Mouse (Mus musculus) brain, embryonic 14.5 days (tissue): ENCODE results near the gene Fstl4. TPM values are rescaled to one million over a fixed set of nuclear protein-coding genes. Genes with fewer than 3 reads are reported as not detected.
A peak's percentile ranks its signal among the peaks of the same experiment; 100 is the strongest.

Experiments
- DNase-seq: peaks from one replicate; pipeline ENCODE4 v3.0.0-alpha.2; 2011; ENCODE audit warnings: low read depth
- CTCF ChIP-seq: fragments of 200-500 bp; IDR thresholded peaks from 2 replicates; pipeline ENCODE4 v1.5.1; 2012; ENCODE audit warnings: inconsistent platforms, mild to moderate bottlenecking, moderate library complexity, borderline replicate concordance; ENCODE audit not compliant: insufficient read depth, insufficient read length; ENCODE audit errors: extremely low read depth
- POLR2A ChIP-seq: fragments of 200-500 bp; IDR thresholded peaks from 2 replicates; pipeline ENCODE4 v1.6.1; 2012; ENCODE audit warnings: mild to moderate bottlenecking, inconsistent platforms, borderline replicate concordance; ENCODE audit not compliant: poor library complexity, insufficient read depth, insufficient read length, severe bottlenecking; ENCODE audit errors: extremely low read depth
- polyA plus RNA-seq: library from polyadenylated mRNA; depleted of rRNA; stranded (reverse); fragments of >200 nt; gene quantifications from 2 replicates; pipeline ENCODE4 v1.2.3, GENCODE M21; 2012

The Fstl4 gene
- polyA plus RNA-seq, 1 experiment: 3.1 TPM

GRCm38 (mm10) chr11:52919231-52919960 is 155.0 kb downstream of the Fstl4 start:
- TF ChIP-seq CTCF (no peak), POLR2A (no peak)
- peak; percentile 91 for DNase-seq

GRCm38 (mm10) chr11:52924196-52924595 is 159.8 kb downstream of the Fstl4 start:
- TF ChIP-seq CTCF (no peak), POLR2A (no peak)
- DNase-seq: no peak

GRCm38 (mm10) chr11:52928321-52928720 is 163.9 kb downstream of the Fstl4 start:
- no peak for DNase-seq
- TF ChIP-seq CTCF (no peak), POLR2A (no peak)

- no peak for TF ChIP-seq POLR2A
- no peak for TF ChIP-seq CTCF
- no peak for DNase-seq
Measured at GRCm38 (mm10) chr11:52939336-52940070, 175.1 kb downstream of the Fstl4 start.

GRCm38 (mm10) chr11:52942967-52943366 is 178.5 kb downstream of the Fstl4 start:
- DNase-seq: peak; percentile 62
- TF ChIP-seq POLR2A (no peak), CTCF (no peak)

- TF ChIP-seq POLR2A: no peak
- no peak for TF ChIP-seq CTCF
- DNase-seq: no peak
Measured at GRCm38 (mm10) chr11:52954995-52955394, 190.6 kb downstream of the Fstl4 start.

GRCm38 (mm10) chr11:52968809-52969208 is 204.4 kb downstream of the Fstl4 start:
- no peak for TF ChIP-seq CTCF
- no peak for TF ChIP-seq POLR2A
- no peak for DNase-seq

- TF ChIP-seq POLR2A: no peak
- no peak for TF ChIP-seq CTCF
- DNase-seq: peak; percentile 5
Measured at GRCm38 (mm10) chr11:52970396-52970795, 206.0 kb downstream of the Fstl4 start.

GRCm38 (mm10) chr11:52986986-52987385 is 222.6 kb downstream of the Fstl4 start:
- DNase-seq: no peak
- TF ChIP-seq CTCF (no peak), POLR2A (no peak)

GRCm38 (mm10) chr11:52994688-52995087 is 230.3 kb downstream of the Fstl4 start:
- TF ChIP-seq POLR2A (no peak), CTCF (no peak)
- no peak for DNase-seq

GRCm38 (mm10) chr11:52996434-52997093 is 232.1 kb downstream of the Fstl4 start:
- no peak for DNase-seq
- TF ChIP-seq POLR2A (no peak), CTCF (no peak)

- TF ChIP-seq POLR2A (no peak), CTCF (no peak)
- peak; percentile 49 for DNase-seq
Measured at GRCm38 (mm10) chr11:52997421-52997820, 233.0 kb downstream of the Fstl4 start.

- DNase-seq: no peak
- TF ChIP-seq POLR2A (no peak), CTCF (no peak)
Measured at GRCm38 (mm10) chr11:53000226-53000625, 235.8 kb downstream of the Fstl4 start.
